25 mouse cellular contexts compared by ENCODE assay signal in the genomic region with DNA sequence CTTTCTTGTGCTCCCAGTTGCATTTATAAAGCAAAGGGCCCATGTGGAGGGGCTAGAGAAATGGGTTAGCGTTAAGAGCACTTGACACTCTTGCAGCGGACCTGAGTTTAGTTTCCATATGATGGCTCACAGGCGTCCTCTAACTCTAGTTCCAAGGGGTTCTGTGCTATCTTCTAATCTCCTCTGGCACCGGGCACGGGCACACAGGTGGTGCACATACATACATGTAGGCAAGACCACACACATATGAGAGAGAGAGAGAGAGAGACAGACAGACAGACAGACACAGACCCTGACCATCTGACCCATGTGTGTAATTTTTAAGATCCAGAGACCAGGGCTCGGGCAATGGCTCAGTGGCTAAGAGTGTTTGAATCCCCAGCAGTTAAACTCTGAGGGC. TPM values are rescaled to one million over a fixed set of nuclear protein-coding genes. Genes with fewer than 3 reads are reported as not detected.
A peak's percentile ranks its signal among the peaks of the same experiment; 100 is the strongest.
DNase-seq lines count a peak whose midpoint lies in the region; ATAC-seq and TF ChIP-seq lines count a peak whose summit lies in the region.
"Had no signal": no experiment of that assay in that cellular context is flagged by ENCODE, and none has a peak within 500 bp of the region (broad histone marks: within the 10 kb centered on the region; RNA-seq: fewer than 3 reads in every experiment).

No protein-coding gene starts in this region.

- no peak overlapping the region for H3K4me2 ChIP-seq in intestine, postnatal 0 days (replicated peaks; ENCODE audit: low read depth)
- no peak overlapping the region for H3K4me2 ChIP-seq in intestine, embryonic 15.5 days (replicated peaks)
- peak overlapping the region; percentile 78 for H3K4me2 ChIP-seq in liver, embryonic 14.5 days (ENCODE audit: low read depth)
- H3K4me2 ChIP-seq in kidney, embryonic 14.5 days (replicated peaks; ENCODE audit: low read depth, low read length): no peak overlapping the region
- no peak overlapping the region for H3K4me2 ChIP-seq in hindbrain, embryonic 11.5 days (replicated peaks; ENCODE audit: low read depth, low read length)
- H3K4me2 ChIP-seq: hindbrain, embryonic 13.5 days; midbrain, embryonic 12.5 days; stomach, embryonic 15.5 days had no signal

- no peak overlapping the region for H3K4me3 ChIP-seq in intestine, postnatal 0 days (ENCODE audit: low read depth, low read length)
- H3K4me3 ChIP-seq in intestine, embryonic 15.5 days (replicated peaks): no peak overlapping the region
- H3K4me3 ChIP-seq in erythroblast, embryonic 14.5 days (replicated peaks): peak overlapping the region; percentile 47
- H3K4me3 ChIP-seq in liver, embryonic 14.5 days (ENCODE audit: insufficient read depth in 1 of 2, low read depth in 2 of 2, low read length in 2 of 2): peak overlapping the region; percentile 37 to 42
- H3K4me3 ChIP-seq in small intestine, adult 2 months (ENCODE audit: low read depth, low read length): no peak overlapping the region
- H3K4me3 ChIP-seq in kidney, embryonic 14.5 days (ENCODE audit: low read length): no peak overlapping the region
- H3K4me3 ChIP-seq in hindbrain, embryonic 11.5 days (ENCODE audit: low read depth, low read length): no peak overlapping the region
- H3K4me3 ChIP-seq: hindbrain, embryonic 13.5 days; limb, embryonic 10.5 days; midbrain, embryonic 12.5 days; stomach, embryonic 15.5 days had no signal

- no peak overlapping the region for H3K9ac ChIP-seq in intestine, postnatal 0 days (ENCODE audit: low read depth, low read length)
- no peak overlapping the region for H3K9ac ChIP-seq in intestine, embryonic 15.5 days
- peak overlapping the region; percentile 56 for H3K9ac ChIP-seq in liver, embryonic 14.5 days (replicated peaks)
- no peak overlapping the region for H3K9ac ChIP-seq in kidney, embryonic 14.5 days (ENCODE audit: low read depth, low read length)
- no peak overlapping the region for H3K9ac ChIP-seq in hindbrain, embryonic 11.5 days (ENCODE audit: low read depth, low read length)
- H3K9ac ChIP-seq: hindbrain, embryonic 13.5 days; midbrain, embryonic 12.5 days; stomach, embryonic 15.5 days had no signal

- 89% methylated on average over 6 of the region's 6 CpGs for WGBS in intestine, postnatal 0 days
- 90% methylated on average over 6 of the region's 6 CpGs for WGBS in intestine, embryonic 15.5 days
- 46% methylated on average over 6 of the region's 6 CpGs for WGBS in liver, embryonic 14.5 days (ENCODE audit: insufficient replicate concordance)
- 91% methylated on average over 6 of the region's 6 CpGs for WGBS in small intestine, adult 2 months
- WGBS in kidney, embryonic 14.5 days: 94% methylated on average over 6 of the region's 6 CpGs
- 86% methylated on average over 6 of the region's 6 CpGs for WGBS in hindbrain, embryonic 11.5 days

- peaks cover 16% of the 10 kb centered on the region for H3K36me3 ChIP-seq in intestine, postnatal 0 days (ENCODE audit: control insufficient read depth, insufficient read depth)
- 0 out of 2 replicates have a peak, but pooled peaks cover 3% of the 10 kb centered on the region for H3K36me3 ChIP-seq in intestine, embryonic 15.5 days
- H3K36me3 ChIP-seq in erythroblast, embryonic 14.5 days (ENCODE audit: control insufficient read depth): peaks cover 74% of the 10 kb centered on the region
- peaks cover 10% of the 10 kb centered on the region for H3K36me3 ChIP-seq in liver, embryonic 14.5 days (replicated peaks; ENCODE audit: control insufficient read depth, insufficient read depth, low read depth)
- H3K36me3 ChIP-seq in small intestine, adult 2 months (ENCODE audit: control insufficient read depth, insufficient read depth, low read length): peaks cover 17% of the 10 kb centered on the region
- no peaks in the 10 kb centered on the region for H3K36me3 ChIP-seq in kidney, embryonic 14.5 days (ENCODE audit: control insufficient read depth, insufficient read depth, low read length)
- H3K36me3 ChIP-seq in hindbrain, embryonic 11.5 days (ENCODE audit: control insufficient read depth, insufficient read depth, low read length): no peaks in the 10 kb centered on the region

- TF ChIP-seq EP300 in liver, embryonic 14.5 days (IDR thresholded peaks at IDR 0.05; ENCODE audit: low read depth): no peak

- H3K9me3 ChIP-seq in intestine, postnatal 0 days (ENCODE audit: control insufficient read depth): no peaks in the 10 kb centered on the region
- H3K9me3 ChIP-seq in intestine, embryonic 15.5 days: no peaks in the 10 kb centered on the region
- H3K9me3 ChIP-seq in erythroblast, embryonic 14.5 days (ENCODE audit: control insufficient read depth, low read length): no peaks in the 10 kb centered on the region
- no peaks in the 10 kb centered on the region for H3K9me3 ChIP-seq in liver, embryonic 14.5 days (ENCODE audit: control insufficient read depth, low read length)
- no peaks in the 10 kb centered on the region for H3K9me3 ChIP-seq in kidney, embryonic 14.5 days (ENCODE audit: control insufficient read depth, low read length)
- no peaks in the 10 kb centered on the region for H3K9me3 ChIP-seq in hindbrain, embryonic 11.5 days (ENCODE audit: control insufficient read depth, low read length)
- H3K9me3 ChIP-seq: hindbrain, embryonic 13.5 days; limb, embryonic 10.5 days; midbrain, embryonic 12.5 days; stomach, embryonic 15.5 days had no signal

- ATAC-seq in intestine, postnatal 0 days: no peak
- ATAC-seq in intestine, embryonic 15.5 days: no peak
- peak; percentile 53 for ATAC-seq in liver, embryonic 14.5 days (ENCODE audit: insufficient read depth)
- no peak for ATAC-seq in kidney, embryonic 14.5 days (ENCODE audit: low FRiP score, low TSS enrichment)
- no peak for ATAC-seq in hindbrain, embryonic 11.5 days (ENCODE audit: low FRiP score)
- ATAC-seq: lung, postnatal 0 days had no signal

- no peak for TF ChIP-seq POLR2A in small intestine, adult 2 months (IDR thresholded peaks at IDR 0.05; ENCODE audit: low read depth, low read length)

- no peak for TF ChIP-seq CTCF in intestine, postnatal 0 days (IDR thresholded peaks at IDR 0.05; ENCODE audit: low read depth)
- TF ChIP-seq CTCF in liver, embryonic 14.5 days (IDR thresholded peaks at IDR 0.05; ENCODE audit: low read depth): no peak
- no peak for TF ChIP-seq CTCF in small intestine, adult 2 months (IDR thresholded peaks at IDR 0.05; ENCODE audit: extremely low read depth, insufficient read length, insufficient replicate concordance, low read depth, low read length)

- no peaks in the 10 kb centered on the region for H3K27me3 ChIP-seq in intestine, postnatal 0 days (replicated peaks; ENCODE audit: control insufficient read depth, insufficient read depth, low read length)
- H3K27me3 ChIP-seq in intestine, embryonic 15.5 days (replicated peaks): no peaks in the 10 kb centered on the region
- no peaks in the 10 kb centered on the region for H3K27me3 ChIP-seq in erythroblast, embryonic 14.5 days (ENCODE audit: control insufficient read depth)
- no peaks in the 10 kb centered on the region for H3K27me3 ChIP-seq in liver, embryonic 14.5 days (ENCODE audit: control insufficient read depth, insufficient read depth, low read length)
- H3K27me3 ChIP-seq in small intestine, adult 2 months (ENCODE audit: control insufficient read depth, insufficient read depth, low read length): no peaks in the 10 kb centered on the region
- no peaks in the 10 kb centered on the region for H3K27me3 ChIP-seq in kidney, embryonic 14.5 days (ENCODE audit: control insufficient read depth, insufficient read depth, low read length)
- no peaks in the 10 kb centered on the region for H3K27me3 ChIP-seq in hindbrain, embryonic 11.5 days (ENCODE audit: control insufficient read depth, insufficient read depth, low read length)
- H3K27me3 ChIP-seq: CH12.LX; hindbrain, embryonic 13.5 days; midbrain, embryonic 12.5 days; stomach, embryonic 15.5 days had no signal

- H3K27ac ChIP-seq in intestine, postnatal 0 days (ENCODE audit: low read depth, low read length): peak overlapping the region; percentile 68; the same call in 1 of the 2 replicates
- no peak overlapping the region for H3K27ac ChIP-seq in intestine, embryonic 15.5 days
- H3K27ac ChIP-seq in liver, embryonic 14.5 days: peak overlapping the region; percentile 92
- peak overlapping the region; percentile 68 for H3K27ac ChIP-seq in small intestine, adult 2 months (ENCODE audit: insufficient read depth, low read depth, low read length)
- H3K27ac ChIP-seq in kidney, embryonic 14.5 days (ENCODE audit: low read depth, low read length): no peak overlapping the region
- H3K27ac ChIP-seq in hindbrain, embryonic 11.5 days (ENCODE audit: low read depth, low read length): no peak overlapping the region
- H3K27ac ChIP-seq: hindbrain, embryonic 13.5 days; limb, embryonic 10.5 days; midbrain, embryonic 12.5 days; stomach, embryonic 15.5 days had no signal

- DNase-seq in liver, embryonic 14.5 days (ENCODE audit: low read depth in 3 of 3, low spot score in 3 of 3): no peak
- DNase-seq in hindbrain, embryonic 11.5 days (ENCODE audit: low spot score): no peak
- DNase-seq: adrenal gland, postnatal 10 days; B cell, adult 2 months; cerebellum, adult 2 months; cerebellum, postnatal 25 days; embryo, embryonic 11 days; gastrocnemius, postnatal 25 days; heart, adult 18-20 months; heart, postnatal 10 days; kidney, adult 2 months; kidney, postnatal 10 days; right cerebral cortex, postnatal 14 days; thymus, postnatal 4 days had no signal

- H3K4me1 ChIP-seq in intestine, postnatal 0 days (replicated peaks; ENCODE audit: control insufficient read depth, insufficient read depth, low read length): peaks cover 12% of the 10 kb centered on the region; the same call in 1 of the 2 replicates
- peaks cover 2% of the 10 kb centered on the region; the same call in 1 of the 2 replicates for H3K4me1 ChIP-seq in intestine, embryonic 15.5 days (replicated peaks)
- H3K4me1 ChIP-seq in erythroblast, embryonic 14.5 days (ENCODE audit: control insufficient read depth): peaks cover 71% of the 10 kb centered on the region
- peaks cover 49 to 57% of the 10 kb centered on the region in 2 experiments for H3K4me1 ChIP-seq in liver, embryonic 14.5 days (replicated peaks; ENCODE audit: control insufficient read depth in 2 of 2, insufficient read depth in 2 of 2, low read length in 1 of 2)
- H3K4me1 ChIP-seq in small intestine, adult 2 months (ENCODE audit: control insufficient read depth, insufficient read depth, insufficient read length, low read length): peaks cover 33% of the 10 kb centered on the region
- no peaks in the 10 kb centered on the region for H3K4me1 ChIP-seq in kidney, embryonic 14.5 days (ENCODE audit: control insufficient read depth, insufficient read depth, low read length)
- H3K4me1 ChIP-seq in hindbrain, embryonic 11.5 days (replicated peaks; ENCODE audit: control insufficient read depth, insufficient read depth, low read length): no peaks in the 10 kb centered on the region
- H3K4me1 ChIP-seq: hindbrain, embryonic 13.5 days; limb, embryonic 10.5 days; midbrain, embryonic 12.5 days had no signal

RNA-seq across cellular contexts. Expression of a gene that starts 27.9 kb away (rescaled TPM):
- polyA plus RNA-seq in intestine, postnatal 0 days (2015; fragmentation: Nextera tagmentation; extraction: Ambion mirVana): 10.4 and 11.5 TPM in 2 replicates
- 13.6 TPM in 2 replicates for polyA plus RNA-seq in intestine, embryonic 15.5 days (2015; fragmentation: Nextera tagmentation; extraction: Ambion mirVana)
- polyA plus RNA-seq in erythroblast, embryonic 14.5 days (2012): 3.1 and 3.6 TPM in 2 replicates
- 4.3 and 7.1 TPM in 2 replicates for polyA plus RNA-seq in liver, embryonic 14.5 days (2012; rRNA removed)
- polyA plus RNA-seq in liver, embryonic 14.5 days (2014; fragmentation: Nextera tagmentation; extraction: Ambion mirVana): 10.9 and 15.2 TPM in 2 replicates
- polyA plus RNA-seq in small intestine, adult 2 months (2012; rRNA removed): 2.8 and 12.4 TPM in 2 replicates
- polyA plus RNA-seq in kidney, embryonic 14.5 days (2014; fragmentation: Nextera tagmentation; extraction: Ambion mirVana): 13.7 and 17.5 TPM in 2 replicates
- 15.1 and 15.9 TPM in 2 replicates for polyA plus RNA-seq in hindbrain, embryonic 11.5 days (2014; fragmentation: Nextera tagmentation; extraction: Ambion mirVana)

RNA-seq across cellular contexts. Expression of a gene that starts 32.3 kb away (rescaled TPM):
- 22.4 and 23.0 TPM in 2 replicates for polyA plus RNA-seq in intestine, postnatal 0 days (2015; fragmentation: Nextera tagmentation; extraction: Ambion mirVana)
- polyA plus RNA-seq in intestine, embryonic 15.5 days (2015; fragmentation: Nextera tagmentation; extraction: Ambion mirVana): 24.4 and 28.7 TPM in 2 replicates
- 1.5 and 2.5 TPM in 2 replicates for polyA plus RNA-seq in erythroblast, embryonic 14.5 days (2012)
- polyA plus RNA-seq in liver, embryonic 14.5 days (2012; rRNA removed): 36.6 and 40.3 TPM in 2 replicates
- polyA plus RNA-seq in liver, embryonic 14.5 days (2014; fragmentation: Nextera tagmentation; extraction: Ambion mirVana): 36.7 and 40.0 TPM in 2 replicates
- polyA plus RNA-seq in small intestine, adult 2 months (2012; rRNA removed): 21.8 and 26.7 TPM in 2 replicates
- polyA plus RNA-seq in kidney, embryonic 14.5 days (2014; fragmentation: Nextera tagmentation; extraction: Ambion mirVana): 22.2 and 26.4 TPM in 2 replicates
- 24.9 and 32.3 TPM in 2 replicates for polyA plus RNA-seq in hindbrain, embryonic 11.5 days (2014; fragmentation: Nextera tagmentation; extraction: Ambion mirVana)

RNA-seq across cellular contexts. Expression of a gene that starts 59.4 kb away (rescaled TPM):
- polyA plus RNA-seq in intestine, postnatal 0 days (2015; fragmentation: Nextera tagmentation; extraction: Ambion mirVana): 45.3 and 45.7 TPM in 2 replicates
- 131 and 133 TPM in 2 replicates for polyA plus RNA-seq in intestine, embryonic 15.5 days (2015; fragmentation: Nextera tagmentation; extraction: Ambion mirVana)
- 2.5 and 3.6 TPM in 2 replicates for polyA plus RNA-seq in erythroblast, embryonic 14.5 days (2012)
- polyA plus RNA-seq in liver, embryonic 14.5 days (2012; rRNA removed): 21.2 and 42.1 TPM in 2 replicates
- 59.2 and 63.6 TPM in 2 replicates for polyA plus RNA-seq in liver, embryonic 14.5 days (2014; fragmentation: Nextera tagmentation; extraction: Ambion mirVana)
- polyA plus RNA-seq in small intestine, adult 2 months (2012; rRNA removed): 3.3 and 7.2 TPM in 2 replicates
- 177 and 183 TPM in 2 replicates for polyA plus RNA-seq in kidney, embryonic 14.5 days (2014; fragmentation: Nextera tagmentation; extraction: Ambion mirVana)
- polyA plus RNA-seq in hindbrain, embryonic 11.5 days (2014; fragmentation: Nextera tagmentation; extraction: Ambion mirVana): 197 and 210 TPM in 2 replicates

Comparison
In these comparisons a context has a peak if more than half of its experiments do, and no peak if none do; other contexts are left out.
1. H3K27ac ChIP-seq: peak in intestine, postnatal 0 days (single experiment), liver, embryonic 14.5 days (single experiment) and small intestine, adult 2 months (single experiment); none in intestine, embryonic 15.5 days (single experiment), kidney, embryonic 14.5 days (single experiment) and hindbrain, embryonic 11.5 days (single experiment).
2. H3K4me3 ChIP-seq: peak in erythroblast, embryonic 14.5 days (single experiment) and liver, embryonic 14.5 days (2 of 2); none in intestine, postnatal 0 days (single experiment), intestine, embryonic 15.5 days (single experiment), small intestine, adult 2 months (single experiment), kidney, embryonic 14.5 days (single experiment) and hindbrain, embryonic 11.5 days (single experiment).